Mouse (Mus musculus): ENCODE measurements around the gene Prdm2.

The Prdm2 gene

DNA sequence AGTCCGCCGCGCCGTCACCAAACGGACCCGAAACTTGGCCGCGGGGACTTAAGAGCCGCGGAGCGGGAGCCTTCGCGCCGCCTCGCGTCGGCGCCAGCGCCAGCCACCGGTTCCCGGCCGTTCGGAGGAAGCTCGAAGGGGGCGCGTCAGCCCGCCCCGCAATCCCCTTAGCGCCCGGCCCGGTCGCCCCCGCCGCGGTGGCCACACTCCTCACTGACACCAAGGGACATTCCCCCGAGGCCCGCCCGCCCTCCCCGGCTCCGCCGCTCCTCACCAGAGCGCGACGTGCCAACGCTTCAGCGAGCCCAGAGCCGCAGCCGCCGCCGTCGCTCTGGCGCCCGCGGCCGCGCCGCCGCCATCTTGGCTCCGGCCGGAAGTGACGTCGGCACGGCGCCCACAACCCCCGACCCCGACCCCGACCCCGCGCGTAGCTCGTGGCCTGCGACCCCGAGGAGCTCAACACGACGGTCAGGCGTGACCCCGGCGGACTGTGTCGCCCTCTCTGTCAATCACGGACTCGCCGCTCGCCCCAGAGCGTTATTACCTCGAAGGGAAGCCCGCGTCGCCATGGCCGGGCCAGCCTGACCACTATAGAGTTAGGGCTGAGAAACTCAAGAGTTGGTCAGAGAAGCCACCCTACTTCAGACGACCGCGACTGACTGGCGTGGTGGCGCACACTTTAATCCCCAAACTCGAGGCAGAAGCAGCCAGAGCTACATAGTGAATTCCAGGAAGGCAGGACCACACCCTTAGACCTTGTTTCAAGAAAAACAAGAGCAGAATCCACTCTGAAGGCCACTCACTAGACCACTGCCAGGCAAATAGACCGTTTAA, at the start of gene Prdm2:
TSS of gene Prdm2 (minus strand) at position 655 of the 834 bp plus-strand sequence.
- peak; percentile 47 to 58 for DNase-seq (ENCODE audit: low spot score in 2 of 2)

DNA sequence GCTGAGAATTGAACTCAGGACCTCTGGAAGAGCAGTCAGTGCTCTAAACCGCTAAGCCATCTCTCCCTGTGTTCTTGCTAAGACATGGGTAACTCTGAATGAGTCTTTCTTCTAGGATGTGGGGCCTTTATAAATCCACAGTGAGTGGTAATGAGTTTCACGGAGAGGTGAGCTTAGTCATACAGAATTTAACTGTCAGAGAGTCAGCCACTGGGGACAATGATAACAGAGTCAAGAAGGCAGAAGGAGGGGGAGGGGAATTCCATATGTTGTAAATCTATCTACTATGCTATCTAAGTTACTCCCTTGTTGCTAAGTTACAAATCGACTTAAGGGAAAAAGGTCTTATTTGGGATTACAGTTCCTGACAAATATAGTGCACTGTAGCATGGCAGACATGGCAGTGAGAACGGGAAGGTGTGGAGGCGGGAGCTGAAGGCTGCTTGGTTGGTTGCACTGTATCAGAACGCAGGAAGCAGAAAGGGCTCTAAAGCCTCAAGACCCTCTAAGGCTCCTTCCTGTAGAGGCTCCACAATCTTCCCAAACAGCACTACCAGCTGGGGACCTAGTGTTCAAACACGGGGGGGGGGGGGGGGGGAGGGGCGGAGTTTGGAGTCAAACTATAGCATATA, 47.0 kb upstream of the Prdm2 start:
- DNase-seq (ENCODE audit: low spot score in 2 of 2) = no peak

DNA sequence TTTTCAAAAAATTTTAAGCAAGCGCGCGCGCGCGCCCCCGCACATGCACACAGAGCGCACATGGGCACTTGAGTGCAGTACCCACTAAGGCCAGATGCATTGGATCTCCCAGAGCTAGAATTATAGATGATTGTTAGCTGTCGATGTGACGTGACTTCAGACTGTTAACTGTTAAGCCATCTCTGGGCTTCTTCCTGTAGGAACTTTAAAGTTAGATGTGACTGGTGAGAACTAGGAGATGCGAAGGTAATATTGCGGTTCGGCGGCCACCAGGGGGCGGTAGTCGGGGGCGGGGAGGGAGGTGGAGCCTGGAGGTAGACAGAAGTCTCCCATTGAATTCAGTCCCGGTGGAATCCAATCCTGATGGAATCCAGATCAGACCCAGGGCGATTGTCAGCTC, 45.7 kb upstream of the Prdm2 start:
- DNase-seq (ENCODE audit: low spot score in 2 of 2) = peak in 1 of 2 experiments; percentile 60

DNA sequence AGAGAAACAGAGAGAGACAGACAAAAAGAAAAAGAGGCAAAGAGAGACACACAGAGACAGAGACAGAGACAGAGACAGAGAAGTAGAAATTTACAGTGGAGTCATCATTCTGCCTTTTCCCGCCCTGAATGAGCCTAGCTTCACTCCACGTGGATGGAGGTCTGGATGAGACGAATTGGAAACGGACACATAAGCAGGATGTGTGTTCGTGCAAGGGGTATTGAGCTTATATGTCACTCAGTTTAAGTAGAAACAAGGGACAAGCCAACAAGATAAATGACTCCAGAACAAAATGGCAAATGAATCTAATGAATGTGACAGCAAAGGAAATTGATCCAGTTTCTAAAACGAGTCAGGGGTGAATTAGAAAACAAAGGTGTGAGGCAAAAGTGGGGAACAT, 45.2 kb upstream of the Prdm2 start:
- DNase-seq (ENCODE audit: low spot score in 2 of 2) = no peak

DNA sequence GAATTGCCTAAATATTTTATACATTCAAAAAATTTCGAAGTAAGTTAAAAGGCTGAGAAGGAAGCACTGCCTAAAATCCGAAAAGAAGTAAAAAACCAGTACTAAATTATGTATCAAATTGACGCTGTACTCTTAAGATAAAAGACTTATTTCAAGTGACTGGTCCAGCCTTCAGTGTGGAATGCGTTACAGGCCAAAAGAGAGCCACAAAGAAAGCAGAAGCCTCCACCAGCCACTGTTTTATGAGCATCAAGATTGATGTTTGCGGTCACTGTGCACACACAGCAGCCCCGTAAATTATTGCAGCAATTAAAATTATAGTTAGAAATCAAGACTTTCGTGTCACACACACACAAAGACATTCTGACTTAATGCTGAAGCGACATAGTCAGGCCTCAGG, 42.7 kb upstream of the Prdm2 start:
- no peak for DNase-seq (ENCODE audit: low spot score in 2 of 2)

DNA sequence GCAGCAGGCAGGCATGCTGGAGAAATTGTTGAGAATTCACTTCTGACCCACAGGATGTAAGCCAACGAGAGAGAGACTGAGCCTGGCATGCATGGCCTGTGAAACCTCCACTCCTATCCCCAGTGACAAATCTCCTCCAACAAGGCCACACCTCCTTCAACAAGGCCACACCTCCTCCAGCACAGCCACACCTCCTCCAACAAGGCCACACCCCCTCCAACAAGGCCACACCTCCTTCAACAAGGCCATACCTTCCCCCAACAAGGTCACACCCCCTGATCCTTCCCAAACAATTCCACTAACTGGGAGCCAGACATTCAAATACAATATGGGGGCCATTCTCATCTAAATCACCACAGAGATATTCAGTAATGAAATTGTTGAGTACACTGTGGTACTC, 40.6 kb upstream of the Prdm2 start:
- DNase-seq (ENCODE audit: low spot score in 2 of 2) = no peak

DNA sequence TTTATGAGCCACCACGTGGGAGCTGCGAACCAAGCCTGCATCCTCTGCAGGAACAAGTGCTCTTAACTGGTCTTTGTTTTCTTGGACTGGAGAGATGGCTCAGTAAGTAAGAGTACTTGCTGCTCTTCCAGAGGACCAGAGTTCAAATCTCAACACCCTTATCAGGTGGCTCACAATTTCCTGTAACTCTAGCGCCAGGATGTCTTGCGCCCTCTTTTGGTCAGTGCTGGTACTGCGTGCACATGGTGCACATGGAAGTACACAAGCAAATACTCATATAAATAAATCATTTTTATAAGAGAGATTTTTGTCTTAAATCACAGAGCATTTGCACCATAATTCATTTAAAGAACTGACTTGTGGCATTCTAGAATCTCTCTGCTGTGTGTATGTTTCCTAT, 35.3 kb upstream of the Prdm2 start:
- DNase-seq (ENCODE audit: low spot score in 2 of 2) = peak in 1 of 2 experiments; percentile 25

DNA sequence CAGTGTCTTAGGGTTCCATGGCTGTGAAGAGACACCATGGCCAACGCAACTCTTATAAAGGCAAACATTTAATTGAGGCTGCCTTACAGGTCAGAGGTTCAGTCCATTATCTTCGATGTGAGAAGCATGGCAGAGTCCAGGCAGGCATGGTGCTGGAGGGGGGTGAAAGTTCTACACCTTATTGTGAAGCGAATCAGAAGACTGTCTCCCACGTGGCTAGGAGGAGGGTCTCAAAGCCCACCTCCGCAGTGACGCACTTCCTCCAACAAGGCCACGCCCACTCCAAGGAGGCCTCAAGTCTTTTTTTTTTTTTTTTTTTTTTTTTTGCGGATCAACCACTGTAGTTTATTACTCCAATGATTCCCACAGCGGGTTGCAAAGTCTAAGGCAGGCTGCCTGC, 28.5 kb upstream of the Prdm2 start:
- DNase-seq (ENCODE audit: low spot score in 2 of 2) = no peak

DNA sequence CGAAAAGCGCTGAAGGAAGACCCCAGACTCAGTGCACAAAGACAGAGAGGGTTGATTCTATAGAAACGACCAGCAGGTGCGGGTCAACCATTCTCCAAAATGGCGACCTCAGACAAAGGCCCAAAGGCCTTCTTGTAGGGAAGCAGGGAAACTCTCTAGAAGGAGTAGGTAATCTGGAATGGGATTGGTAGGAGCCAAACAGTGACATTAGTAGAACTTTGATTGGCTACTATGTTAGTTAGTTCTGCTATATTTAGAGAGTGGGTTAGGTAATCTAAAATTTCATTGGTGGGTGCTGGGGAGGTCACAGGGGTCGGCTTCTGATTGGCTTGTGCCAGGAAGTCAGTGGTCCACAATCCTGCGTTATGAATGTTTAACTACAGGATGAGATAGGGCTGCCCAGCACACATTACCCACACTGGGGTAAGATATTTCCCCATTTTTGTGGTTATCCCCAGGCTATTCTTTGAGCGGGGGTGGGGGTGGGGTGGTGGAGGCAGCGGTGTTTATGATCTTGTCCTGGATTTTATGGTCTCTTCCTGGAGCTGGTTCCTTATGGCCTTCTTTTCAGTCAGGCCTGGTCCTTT, 26.9 kb upstream of the Prdm2 start:
- DNase-seq (ENCODE audit: low spot score in 2 of 2) = no peak

DNA sequence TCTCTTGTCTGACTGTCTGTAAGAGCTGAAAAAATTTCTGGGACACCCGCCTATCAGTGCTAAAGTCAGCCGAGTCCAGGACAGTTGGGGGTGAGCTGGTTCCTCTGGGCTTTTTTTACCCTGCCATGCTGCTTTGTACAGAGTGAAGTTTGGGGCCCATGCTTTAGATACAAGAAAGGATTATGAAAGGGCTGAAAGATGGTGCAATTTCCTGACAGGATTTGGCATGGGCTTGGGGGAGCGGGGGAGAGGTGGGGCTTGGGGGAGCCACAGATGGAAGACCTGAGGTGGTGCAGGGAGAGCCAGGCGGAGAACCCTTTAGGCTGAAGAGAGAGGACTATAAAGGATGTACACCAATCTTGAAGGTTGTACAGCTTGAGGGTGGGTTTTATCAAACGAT, 26.3 kb upstream of the Prdm2 start:
- no peak for DNase-seq (ENCODE audit: low spot score in 2 of 2)

DNA sequence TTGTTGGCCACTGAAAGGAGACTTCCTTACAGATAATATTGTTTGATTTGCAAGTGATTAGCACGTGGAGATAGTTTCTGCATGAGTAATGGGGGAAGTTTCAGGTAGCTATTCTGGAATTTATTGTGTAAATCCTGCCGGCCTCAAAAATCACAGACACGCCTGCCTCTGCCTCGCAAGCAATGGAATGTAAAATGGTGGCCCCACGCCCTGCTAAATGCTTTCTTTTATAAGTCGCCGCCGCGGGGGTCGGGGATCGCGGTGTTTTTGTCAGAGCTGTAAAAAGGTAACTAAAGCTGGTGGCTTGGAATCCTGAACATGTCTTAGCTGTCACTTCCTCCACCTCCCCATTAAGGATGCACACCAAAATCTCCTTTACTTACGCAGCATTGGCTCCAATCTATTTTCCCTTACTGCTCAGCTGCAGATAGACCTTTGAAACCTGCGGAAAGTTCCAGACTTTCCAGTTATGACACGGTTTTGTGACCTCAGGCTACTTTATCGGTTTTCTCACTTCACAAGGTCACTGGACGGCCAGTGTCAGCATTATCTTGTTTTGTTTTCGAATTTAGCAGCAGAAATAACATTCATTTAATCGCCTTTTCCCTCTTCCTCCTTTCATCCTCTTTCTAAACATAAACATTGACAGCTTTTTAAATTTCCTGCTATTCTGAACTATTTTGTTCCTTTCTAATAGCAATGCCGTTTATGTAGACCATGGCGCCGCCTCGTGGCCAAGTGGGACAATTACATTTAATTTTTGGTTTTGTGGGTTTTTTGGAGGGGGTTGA, 25.6 kb upstream of the Prdm2 start:
- DNase-seq (ENCODE audit: low spot score in 2 of 2) = peak; percentile 16 to 52

DNA sequence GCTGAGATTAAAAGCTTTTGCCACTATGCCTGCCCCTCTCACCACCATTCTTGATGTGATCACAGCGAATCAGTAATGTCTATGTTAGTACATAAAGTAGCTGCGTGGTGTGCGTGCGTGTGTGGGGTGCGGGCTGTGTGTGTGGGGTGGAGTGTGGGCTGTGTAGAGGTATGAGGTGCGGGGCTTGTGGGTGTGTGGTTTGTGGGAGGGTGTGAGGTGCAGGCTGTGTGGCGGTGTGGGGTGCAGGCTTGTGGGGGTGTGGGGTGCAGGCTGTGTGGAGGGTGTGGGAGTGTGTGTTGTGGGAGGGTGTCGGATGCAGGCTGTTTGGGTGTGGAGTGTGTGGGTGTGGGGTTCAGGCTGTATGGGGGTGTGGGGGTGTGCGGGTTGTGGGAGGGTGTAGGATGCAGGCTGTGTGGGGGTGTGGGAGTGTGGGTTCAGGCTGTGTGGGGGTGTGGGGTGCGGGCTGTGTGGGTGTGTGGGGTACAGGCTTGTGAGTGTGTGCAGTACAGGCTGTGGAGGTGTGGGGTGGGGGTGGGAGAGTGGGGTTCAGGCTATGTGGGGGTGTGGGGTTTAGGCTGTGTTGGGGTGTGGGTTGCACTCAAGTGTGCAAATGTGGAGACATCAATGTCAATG, 19.1 kb upstream of the Prdm2 start:
- no peak for DNase-seq (ENCODE audit: low spot score in 2 of 2)

DNA sequence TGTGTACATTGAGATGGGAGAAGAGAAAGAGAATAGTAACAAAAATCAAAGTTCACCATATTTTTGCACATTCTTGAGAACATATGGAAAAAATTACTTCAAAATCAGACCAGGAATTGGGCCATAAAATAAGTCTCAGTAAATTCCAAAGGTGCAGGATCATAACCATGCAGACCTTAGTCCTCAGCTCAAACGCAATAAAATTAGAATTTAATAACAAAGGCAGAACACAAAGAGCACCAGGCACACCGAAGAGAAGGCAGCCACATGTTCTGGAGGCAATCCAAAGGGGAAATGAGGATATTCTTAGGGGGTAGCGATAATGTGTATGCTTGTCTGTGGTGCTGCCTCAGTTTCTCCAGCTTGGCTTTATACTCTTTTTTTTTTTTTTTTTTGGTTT, 18.3 kb upstream of the Prdm2 start:
- DNase-seq (ENCODE audit: low spot score in 2 of 2) = no peak

DNA sequence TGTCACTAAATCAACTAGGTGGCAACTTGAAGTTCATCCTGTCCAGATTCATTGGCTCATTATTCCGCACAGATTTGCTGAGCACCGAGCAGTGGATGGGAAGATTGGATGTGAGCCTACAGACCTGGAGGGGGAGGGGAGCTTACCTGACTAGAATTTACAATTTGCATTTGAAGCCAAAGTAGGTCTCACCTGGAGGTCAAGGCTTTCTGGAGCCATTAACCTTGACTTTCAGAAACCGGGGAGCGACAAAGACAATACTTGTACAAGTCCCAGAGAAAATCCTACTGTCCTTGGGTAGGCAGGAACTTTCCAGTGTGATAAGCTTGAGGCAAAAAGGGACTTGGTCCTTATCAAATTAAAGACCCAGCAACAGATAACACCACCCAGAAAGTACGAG, 15.2 kb upstream of the Prdm2 start:
- DNase-seq (ENCODE audit: low spot score in 2 of 2) = no peak

DNA sequence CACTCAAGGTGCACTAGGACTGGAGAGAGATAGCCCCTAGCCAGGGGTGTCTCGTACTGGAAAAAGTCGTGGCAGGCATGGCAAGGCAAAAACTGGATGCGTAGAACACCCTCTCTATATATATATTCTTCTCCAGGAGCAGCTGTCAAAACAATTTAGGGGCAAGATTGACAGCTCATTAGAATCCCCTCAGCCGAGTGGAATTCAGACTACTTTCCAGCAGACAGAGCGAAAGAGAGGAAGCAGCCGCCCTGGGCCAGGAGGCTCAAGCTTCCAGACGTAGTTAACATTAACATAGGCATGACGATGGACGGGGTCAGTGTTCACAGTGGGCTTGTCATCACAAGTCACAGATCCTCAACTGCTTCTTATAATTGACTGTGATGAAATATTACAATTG, 13.1 kb upstream of the Prdm2 start:
- DNase-seq (ENCODE audit: low spot score in 2 of 2) = no peak

DNA sequence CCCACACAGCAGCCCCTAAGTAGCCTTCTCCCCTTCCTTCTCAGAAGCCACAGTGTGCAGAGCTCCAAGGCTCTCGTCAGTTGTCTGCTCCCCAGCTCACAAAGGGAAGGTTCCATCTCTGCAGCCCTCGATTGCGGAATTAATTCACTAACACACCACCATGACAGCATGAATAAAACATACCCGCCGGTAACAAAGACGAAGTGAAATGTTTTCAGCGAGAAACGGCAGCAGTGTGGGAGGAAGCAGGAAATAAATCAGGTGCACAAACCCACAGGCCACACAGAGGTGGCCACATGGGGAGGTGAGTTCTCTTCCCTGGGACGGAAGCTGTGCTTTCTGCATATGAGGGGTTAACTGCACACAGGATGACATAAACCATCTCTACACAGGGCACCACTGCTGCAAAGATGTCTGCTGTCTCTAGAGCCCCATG, 6.5 kb upstream of the Prdm2 start:
- peak in 1 of 2 experiments; percentile 24 for DNase-seq (ENCODE audit: low spot score in 2 of 2)

DNA sequence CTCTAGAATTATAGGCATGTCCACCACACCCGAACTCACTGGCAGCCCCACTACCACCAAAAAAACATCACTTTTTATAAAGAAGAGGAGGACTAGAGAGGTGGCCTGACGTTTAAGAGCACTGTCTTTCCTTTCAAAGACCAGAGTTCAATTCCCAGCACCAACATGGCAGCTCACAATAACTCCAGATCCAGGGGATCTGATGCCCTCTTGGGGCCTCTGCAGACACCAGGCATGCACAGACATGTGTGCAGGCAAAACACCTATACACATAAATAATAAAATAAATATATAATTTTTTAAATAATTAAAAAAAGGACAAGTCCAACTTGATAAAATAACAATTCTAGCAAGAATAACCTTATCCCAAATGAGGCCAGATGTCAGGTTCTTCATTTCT, 6.1 kb upstream of the Prdm2 start:
- no peak for DNase-seq (ENCODE audit: low spot score in 2 of 2)

DNA sequence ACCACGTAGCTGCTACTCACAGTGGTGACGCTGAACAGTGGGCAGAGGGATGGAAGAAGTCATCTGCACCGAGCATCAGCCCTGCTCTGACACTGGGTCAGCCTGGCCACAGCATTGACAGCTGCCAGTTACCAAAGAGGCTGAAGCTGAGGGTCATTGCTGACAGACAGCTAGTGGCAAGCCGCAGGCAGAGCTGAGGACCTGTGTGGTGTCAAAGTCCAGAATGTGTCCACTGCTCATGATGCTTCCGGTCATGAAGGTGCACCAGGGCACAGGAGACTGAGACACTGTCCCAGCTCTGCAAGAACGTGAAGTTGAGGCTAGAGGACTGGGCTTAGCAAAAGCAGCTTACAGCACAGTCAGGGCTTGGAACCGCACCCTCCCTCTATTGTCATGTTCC, 4.4 kb upstream of the Prdm2 start:
- no peak for DNase-seq (ENCODE audit: low spot score in 2 of 2)

DNA sequence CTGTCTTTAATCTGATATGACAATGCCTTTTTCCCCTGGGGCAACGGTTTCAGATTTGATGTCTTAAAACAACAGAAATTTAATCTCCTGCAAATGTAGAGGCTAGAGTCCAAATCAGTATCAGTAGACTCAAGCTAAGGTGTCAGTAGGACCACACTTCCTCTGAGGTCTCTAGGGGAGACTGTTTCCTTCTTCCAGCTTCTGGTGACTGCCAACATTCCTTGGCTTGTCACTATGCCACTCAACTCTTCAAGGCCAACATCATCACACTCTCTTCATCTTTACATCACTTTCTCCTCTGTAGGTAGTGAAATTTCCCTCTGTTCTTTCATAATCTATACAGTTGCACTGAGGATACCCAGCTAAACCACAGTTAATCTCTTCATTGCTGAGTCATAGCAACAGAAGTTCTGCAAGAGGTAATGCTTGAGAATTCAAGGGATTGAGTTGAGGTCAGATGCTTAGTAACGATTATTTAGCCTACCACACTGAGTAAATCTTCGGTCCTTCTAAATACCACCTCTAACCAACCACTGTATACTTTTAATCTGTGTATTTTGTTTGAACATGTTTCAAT, 1.5 kb upstream of the Prdm2 start:
- no peak for DNase-seq (ENCODE audit: low spot score in 2 of 2)

DNA sequence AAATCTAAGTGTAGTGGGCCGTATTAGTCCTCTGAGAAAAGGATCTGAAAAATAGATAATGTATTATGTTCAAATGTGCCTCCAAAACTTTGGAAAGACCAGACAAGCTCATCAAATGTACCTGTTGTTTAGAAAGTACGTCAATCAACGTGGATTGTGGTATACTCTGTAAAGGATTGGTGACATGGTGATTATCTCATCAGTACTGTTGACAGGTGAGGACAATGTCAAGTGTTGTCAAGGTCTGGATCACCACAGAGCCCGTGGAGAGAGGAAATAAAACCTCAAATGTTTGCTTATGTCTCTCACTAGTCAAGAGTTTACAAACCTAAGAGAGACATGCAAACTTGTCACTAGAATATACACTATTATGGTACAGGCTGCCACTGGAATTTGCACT, 776 bp upstream of the Prdm2 start:
- no peak for DNase-seq (ENCODE audit: low spot score in 2 of 2)

DNA sequence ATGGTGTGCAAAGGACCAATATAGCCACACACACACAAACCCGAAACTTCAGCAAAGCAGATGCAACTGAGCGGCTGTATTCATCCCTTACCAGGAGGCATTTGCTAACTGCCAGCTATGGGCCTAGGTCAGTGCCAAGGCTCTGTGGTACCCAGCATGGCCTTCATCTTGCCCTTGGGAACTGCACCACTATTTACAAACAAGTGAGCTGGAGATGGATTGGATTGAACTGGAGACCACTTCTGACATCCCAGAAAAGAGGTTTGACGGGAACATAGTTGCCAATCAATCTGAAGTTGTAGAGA, 332 bp upstream of the Prdm2 start:
- DNase-seq (ENCODE audit: low spot score in 2 of 2) = no peak

Data from thymus, postnatal 10 days (tissue).